Mouse (Mus musculus) B cell, adult (primary cell): Measurements from ENCODE around the gene Rslcan18. TPM values are rescaled to one million over a fixed set of nuclear protein-coding genes. Genes with fewer than 3 reads are reported as not detected.

Experiments used
- total RNA-seq: library from RNA; stranded (reverse); gene quantifications from 4 replicates; pipeline ENCODE4 v1.2.4, GENCODE M21; 2023; ENCODE audit not compliant: inconsistent age

The Rslcan18 gene
- total RNA-seq: 0.29 to 0.99 TPM (median 0.50 TPM) in 4 replicates

DNA sequence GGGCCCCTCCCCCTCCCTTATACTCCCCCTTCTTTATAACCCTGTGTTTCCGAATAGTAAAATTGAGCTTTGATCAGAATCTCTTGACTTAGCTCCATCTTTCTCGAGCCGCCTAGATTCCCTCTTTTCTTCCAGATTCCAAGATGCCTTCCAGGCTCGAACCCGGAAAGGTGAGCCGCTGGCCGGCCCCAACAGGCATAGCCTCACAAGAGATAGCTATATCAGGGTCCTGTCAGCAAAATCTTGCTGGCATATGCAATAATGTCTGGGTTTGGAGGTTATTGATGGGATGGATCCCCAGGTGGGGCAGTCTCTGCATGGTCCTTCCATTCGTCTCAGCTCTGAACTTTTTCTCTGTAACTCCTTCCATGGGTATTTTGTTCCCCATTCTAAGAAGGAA lies at the start of gene Rslcan18:
TSS of gene Rslcan18 (minus strand) at position 101 of the 400 bp plus-strand sequence.

DNA sequence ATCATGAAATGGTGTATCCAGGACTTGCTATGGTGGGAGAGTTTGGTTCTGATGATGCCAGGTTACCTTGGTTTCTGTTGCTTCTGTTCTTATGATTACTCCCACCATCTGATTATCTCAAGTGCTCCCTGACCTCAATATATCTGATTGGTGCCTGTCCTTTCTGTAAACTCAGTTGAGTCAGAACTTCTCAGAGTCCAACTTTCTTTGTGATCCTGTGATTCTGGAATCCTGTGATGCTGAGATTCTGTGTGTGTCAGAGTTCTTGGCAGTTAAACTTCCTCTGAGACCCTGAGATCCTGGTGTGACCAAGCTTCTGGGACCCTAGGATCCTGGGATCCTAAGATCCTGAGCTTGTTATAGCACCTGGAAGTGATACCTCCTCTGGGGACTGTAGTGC lies 5.3 kb upstream of the Rslcan18 start, which contains the start of gene Zfp759:
TSS of gene Zfp759 (plus strand) at position 301 of the 400 bp plus-strand sequence.

DNA sequence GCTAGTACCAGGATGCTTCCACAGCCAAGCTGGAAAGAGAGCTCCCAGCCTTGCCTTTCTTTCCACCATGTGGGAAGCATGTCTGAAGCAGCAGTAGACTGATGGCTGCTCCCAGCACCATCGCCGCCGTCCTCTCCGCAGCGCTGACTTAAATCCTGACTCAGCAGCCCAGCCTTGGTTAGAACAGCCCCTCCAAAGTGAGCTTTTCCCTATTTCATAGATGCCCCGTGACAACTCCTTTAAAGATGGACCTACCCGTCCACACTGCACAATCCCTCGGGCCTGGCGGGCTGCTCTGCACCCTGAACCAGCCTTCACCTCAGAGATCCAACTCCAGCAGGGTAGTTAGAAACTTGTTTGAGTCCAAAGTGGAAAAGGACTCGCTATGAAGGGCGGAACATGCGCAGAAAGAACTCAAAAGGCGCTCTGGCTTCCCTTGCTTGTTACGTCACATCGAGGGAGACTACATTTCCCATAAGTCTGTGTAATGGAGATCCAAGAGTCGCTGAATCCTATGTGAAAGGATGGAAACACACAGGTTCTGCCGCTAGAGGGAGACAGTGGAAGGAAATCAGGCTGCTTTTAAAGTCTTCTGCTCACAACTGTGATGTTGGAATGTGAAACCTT lies 7.8 kb downstream of the Rslcan18 start, which contains the start of gene Gm28557:
TSS of gene Gm28557 (minus strand) at position 411 of the 627 bp plus-strand sequence.

DNA sequence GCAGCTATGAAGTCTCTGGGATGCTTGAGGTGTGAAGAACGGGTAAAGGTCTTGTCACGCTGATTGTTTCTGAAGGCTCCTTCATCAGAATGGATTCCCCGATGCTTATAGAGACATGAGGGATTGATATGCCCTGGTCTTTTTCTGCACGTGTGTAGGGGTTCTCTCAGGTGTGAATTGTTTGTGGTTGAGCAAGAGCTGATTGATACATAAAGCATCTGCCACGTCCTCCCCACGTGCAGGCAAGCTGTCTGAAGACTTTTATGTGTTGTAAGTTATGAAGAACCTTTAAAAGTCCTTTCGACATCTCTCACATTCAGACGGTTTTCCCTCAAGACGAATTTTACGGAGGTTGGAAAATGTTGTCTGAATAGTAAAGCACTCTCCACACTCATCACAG lies 18.2 kb downstream of the Rslcan18 start, which contains the start of gene Zfp708:
TSS of gene Zfp708 (minus strand) at position 101 of the 400 bp plus-strand sequence.

DNA sequence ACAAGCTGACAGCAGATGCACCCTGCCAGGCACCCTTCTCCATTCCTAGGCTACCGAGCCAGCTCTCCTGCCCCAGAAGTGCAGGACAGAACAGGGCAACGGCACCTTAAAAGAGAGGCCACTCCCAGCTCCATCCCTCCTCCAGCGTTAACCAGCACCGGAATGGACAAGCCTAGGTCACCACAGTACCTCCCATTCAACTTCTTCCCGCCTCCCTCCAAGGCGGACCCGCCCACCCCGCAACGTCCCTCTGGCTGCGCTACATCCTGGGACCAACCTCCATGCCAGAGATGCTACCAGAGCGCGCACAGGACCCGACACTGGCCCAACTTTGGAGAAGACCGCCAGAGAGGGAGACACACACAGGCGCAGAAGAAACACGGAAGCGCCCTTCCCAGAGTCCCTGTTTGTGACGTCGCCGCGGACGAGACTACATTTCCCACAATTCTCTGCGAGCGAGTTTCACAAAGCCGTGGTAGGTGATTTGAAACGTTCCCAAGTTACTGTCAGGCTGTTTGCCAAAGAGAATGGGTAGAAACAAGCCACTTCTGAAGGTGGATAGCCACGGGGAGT lies 55.2 kb downstream of the Rslcan18 start, which contains the start of gene Zfp712:
TSS of gene Zfp712 (minus strand) at position 385 of the 573 bp plus-strand sequence.

Other genes starting within 250 kb of the Rslcan18 start
- 1.1 to 2.6 TPM (median 1.3 TPM) in 4 replicates for gene Gm10767, start 211.3 kb downstream of the Rslcan18 start, total RNA-seq
- gene Zfp712, start 55.1 kb downstream of the Rslcan18 start, total RNA-seq: 4.5 to 6.4 TPM (median 5.5 TPM) in 4 replicates
- 0.51 to 2.5 TPM (median 2.0 TPM) in 3 of 4 replicates, not detected in the other for gene Zfp708, start 18.3 kb downstream of the Rslcan18 start, total RNA-seq
- gene Gm28557, start 7.7 kb downstream of the Rslcan18 start, total RNA-seq: 3.0 to 5.4 TPM (median 4.6 TPM) in 4 replicates
- gene Zfp759, start 5.4 kb upstream of the Rslcan18 start, total RNA-seq: 3.6 to 7.5 TPM (median 5.7 TPM) in 4 replicates
- gene Rsl1, start 56.9 kb upstream of the Rslcan18 start, total RNA-seq: 10.3 to 17.8 TPM (median 12.6 TPM) in 4 replicates
- gene Zfp455, start 78.2 kb upstream of the Rslcan18 start, total RNA-seq: 2.8 to 3.3 TPM (median 3.1 TPM) in 4 replicates
- gene Zfp458, start 162.2 kb upstream of the Rslcan18 start, total RNA-seq: 2.3 to 3.8 TPM (median 2.9 TPM) in 4 replicates
- 2.0 to 3.5 TPM (median 2.8 TPM) in 4 replicates for gene Zfp457, start 190.2 kb upstream of the Rslcan18 start, total RNA-seq
- gene Zfp595, start 216.3 kb upstream of the Rslcan18 start, total RNA-seq: 11.3 to 16.0 TPM (median 13.5 TPM) in 4 replicates
- 2.5 to 6.7 TPM (median 6.6 TPM) in 3 of 4 replicates, not detected in the other for gene Gm28044, start 244.3 kb upstream of the Rslcan18 start, total RNA-seq
- 7.8 to 9.4 TPM (median 7.9 TPM) in 4 replicates for gene Zfp953, start 244.3 kb upstream of the Rslcan18 start, total RNA-seq